ENCODE assay signal across 1 mouse cellular context in the genomic region with DNA sequence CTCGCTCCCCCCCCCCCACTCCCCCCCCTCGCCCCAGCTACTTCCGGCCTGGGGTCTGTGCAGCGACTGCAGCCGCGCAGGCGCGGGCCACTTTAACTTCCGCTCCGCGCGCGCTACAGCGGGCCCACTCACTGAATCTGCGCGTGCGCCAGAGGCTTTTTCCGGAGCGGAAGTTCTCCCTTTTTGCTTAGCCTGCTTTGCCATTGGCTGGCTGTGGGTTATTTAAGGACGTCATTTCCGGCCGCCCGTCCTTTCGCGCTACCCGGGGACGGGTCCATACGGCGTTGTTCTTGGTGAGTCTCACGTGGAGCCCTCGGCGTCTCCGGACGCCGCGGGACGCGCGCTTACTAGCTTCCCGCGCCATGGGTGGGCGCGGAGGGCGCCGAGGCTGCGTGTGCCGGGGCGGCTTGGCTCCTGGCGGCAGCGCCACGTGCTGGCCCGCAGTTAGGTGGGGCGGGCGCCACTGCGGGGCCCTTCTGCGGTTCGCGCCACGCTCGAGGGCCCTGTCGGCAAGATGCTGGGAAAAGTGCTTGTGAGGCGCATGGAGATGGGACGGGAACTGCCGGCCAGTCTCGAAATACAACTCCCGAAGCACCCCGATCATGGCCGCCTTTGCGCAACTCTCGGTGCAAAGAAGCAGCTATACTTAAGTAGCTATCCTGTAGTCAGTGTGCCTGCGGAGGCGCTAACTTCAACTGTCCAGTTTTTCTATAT.
TF ChIP-seq lines count a peak whose summit lies in the region.

Gene Rpsa, plus strand, starts transcription at position 152 of the 714 bp plus-strand sequence.

TF ChIP-seq in CH12.LX, 34 proteins besides CTCF, POLR2A, EP300 and RAD21 (continued from another document):
- TF ChIP-seq TBP (conservative IDR thresholded peaks at IDR 0.05; ENCODE audit: low read depth, low read length) (peak; percentile 98), HCFC1 (IDR thresholded peaks at IDR 0.05; ENCODE audit: low read depth, low read length) (peak; percentile 82), MXI1 (IDR thresholded peaks at IDR 0.05; ENCODE audit: low read depth, low read length) (peak; percentile 94), TCF12 (IDR thresholded peaks at IDR 0.05; ENCODE audit: low read depth, low read length) (peak; percentile 95), ELF1 (IDR thresholded peaks at IDR 0.05; ENCODE audit: low read depth, low read length) (peak; percentile 95), USF1 (IDR thresholded peaks at IDR 0.05; ENCODE audit: low read depth, low read length) (no peak), MAZ (IDR thresholded peaks at IDR 0.05; ENCODE audit: low read depth, low read length) (0 out of 2 replicates have a peak, but pooled peaks have one; percentile 64), CHD1 (IDR thresholded peaks at IDR 0.05; ENCODE audit: low read depth, low read length) (no peak), UBTF (IDR thresholded peaks at IDR 0.05; ENCODE audit: low read depth, low read length) (0 out of 2 replicates have a peak, but pooled peaks have one; percentile 43), SIN3A (IDR thresholded peaks at IDR 0.05; ENCODE audit: low read length) (no peak), ETS1 (conservative IDR thresholded peaks at IDR 0.05; ENCODE audit: low read depth, low read length) (no peak), KAT2A (IDR thresholded peaks at IDR 0.05; ENCODE audit: insufficient replicate concordance, low read length) (peak; percentile 70; the same call in 1 of the 2 replicates)
